Mouse (Mus musculus) thymus, postnatal 10 days (tissue): ENCODE measurements around the gene Ehbp1l1.

Experiments
- DNase-seq, 2 experiments: peaks; one replicate each; pipeline ENCODE4 v3.0.0; 2021; ENCODE audit warnings: low spot score in 2 of 2

Ehbp1l1 gene

DNA sequence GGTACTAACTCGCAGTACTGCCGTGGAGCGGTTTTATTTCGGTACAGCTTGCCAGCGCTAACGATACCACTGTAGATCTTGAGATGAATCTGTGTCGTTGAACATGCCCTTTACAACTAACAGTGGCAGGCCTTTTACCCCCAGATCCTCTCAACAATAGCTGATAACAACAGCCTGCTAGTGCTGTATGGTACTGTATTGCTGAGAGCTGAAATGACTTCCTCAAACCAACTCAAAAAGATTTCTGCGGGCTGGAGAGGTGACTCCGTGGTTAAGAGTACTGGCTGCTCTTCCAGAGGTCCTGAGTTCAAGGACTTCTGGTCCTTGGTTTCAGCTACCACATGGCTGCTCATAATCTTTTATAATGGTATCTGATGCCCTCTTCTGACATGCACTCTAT is 8.2 kb upstream of the Ehbp1l1 start:
- DNase-seq: no peak

DNA sequence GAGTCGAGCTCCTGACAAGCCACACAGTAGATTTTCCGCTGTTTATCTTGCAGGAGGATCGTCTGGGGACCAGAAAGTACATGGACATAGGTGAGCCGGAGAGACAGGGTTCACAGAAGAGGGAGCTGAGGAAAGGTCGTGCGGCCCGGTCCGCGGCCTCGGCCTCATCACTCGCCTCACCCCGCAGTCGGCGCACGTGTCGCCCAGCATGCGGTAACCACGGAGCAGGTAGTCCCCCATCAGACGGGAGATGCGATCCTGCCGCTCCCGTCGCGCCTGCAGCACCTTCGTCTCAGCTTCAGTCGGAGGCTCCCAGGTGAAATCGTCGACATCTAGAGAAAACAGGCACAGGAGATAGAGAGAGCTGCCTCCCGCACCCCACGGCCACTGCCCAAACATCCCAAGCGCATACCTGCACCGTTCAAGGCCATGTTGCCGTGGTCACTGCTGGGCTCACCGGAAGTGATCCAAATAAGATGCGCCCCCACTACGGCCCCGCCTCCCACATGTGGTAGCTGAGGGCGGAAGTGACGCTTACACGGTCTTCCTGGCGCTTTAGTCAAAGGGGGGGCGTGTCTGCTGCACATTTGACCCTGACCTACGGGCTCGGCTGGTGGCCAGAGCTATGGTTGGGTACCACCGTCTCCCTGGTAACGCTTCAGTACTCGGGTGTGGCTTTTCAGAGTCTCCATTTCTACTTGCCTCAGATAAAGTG is 5.3 kb upstream of the Ehbp1l1 start:
- DNase-seq: peak; percentile 76 to 80

DNA sequence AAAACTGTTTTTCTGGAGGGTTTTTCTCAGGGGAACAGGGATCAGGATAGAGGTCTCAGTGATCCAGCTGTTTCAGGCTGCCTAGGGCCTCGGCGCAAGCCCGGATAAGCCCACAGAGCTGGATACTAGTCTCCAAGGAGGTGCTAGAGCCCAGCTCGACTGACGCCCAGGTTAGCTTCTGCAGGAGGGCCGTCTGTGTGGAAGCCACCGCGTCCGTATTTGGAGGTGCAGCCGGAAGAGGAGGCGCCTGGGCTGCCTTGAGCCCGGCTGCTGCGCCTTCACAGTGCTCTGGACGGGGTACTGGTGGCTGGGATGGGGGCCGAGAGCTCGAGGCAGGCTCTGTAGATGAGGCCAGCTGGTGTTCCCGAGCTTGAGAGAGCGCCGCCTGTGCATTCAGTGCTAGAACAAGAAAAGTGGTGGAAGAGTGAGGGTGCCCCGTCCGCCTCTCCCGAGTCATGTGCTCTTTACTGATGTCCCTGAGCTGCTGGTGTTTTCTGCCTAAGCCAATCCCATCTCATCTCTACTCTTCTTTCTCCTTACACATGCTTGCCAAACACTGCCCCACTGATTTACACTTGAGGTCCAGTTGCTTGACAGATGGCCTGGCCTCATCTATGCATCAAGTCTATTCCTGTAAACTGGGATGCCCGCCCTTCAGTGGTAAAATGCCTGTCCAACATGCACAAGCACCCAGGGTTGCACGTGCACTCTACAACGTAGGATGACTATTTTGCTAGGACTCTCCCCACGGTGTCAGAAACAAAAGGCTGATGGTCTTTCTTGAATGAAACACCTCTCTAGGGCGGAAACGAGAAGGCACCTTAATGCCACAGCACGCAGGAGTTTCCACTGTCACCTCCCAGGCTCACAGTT is 4.4 kb upstream of the Ehbp1l1 start:
- DNase-seq: peak; percentile 22 to 38

DNA sequence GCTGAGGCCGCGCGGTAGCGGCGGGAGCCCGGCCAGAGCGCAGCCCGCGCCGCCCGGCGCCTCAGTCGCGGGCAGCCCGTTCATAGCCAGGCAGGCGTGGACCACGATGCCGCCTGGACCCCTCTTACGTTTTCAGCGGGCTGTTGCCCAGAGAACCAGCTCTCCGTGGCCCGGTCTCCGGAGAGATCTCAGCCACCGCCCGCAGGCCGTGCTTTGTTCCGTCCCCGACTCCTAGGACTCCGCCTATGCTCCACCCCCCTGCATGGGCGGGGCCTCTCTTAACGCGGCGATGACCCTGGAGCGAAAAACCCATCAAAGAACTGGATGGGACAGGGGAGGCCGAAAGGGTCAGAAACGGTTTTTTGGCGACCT is 3.3 kb upstream of the Ehbp1l1 start, which contains the start of gene Fam89b:
Gene Fam89b (minus strand): TSS at position 210 of the 372 bp plus-strand sequence.
- DNase-seq: peak; percentile 75 to 79

DNA sequence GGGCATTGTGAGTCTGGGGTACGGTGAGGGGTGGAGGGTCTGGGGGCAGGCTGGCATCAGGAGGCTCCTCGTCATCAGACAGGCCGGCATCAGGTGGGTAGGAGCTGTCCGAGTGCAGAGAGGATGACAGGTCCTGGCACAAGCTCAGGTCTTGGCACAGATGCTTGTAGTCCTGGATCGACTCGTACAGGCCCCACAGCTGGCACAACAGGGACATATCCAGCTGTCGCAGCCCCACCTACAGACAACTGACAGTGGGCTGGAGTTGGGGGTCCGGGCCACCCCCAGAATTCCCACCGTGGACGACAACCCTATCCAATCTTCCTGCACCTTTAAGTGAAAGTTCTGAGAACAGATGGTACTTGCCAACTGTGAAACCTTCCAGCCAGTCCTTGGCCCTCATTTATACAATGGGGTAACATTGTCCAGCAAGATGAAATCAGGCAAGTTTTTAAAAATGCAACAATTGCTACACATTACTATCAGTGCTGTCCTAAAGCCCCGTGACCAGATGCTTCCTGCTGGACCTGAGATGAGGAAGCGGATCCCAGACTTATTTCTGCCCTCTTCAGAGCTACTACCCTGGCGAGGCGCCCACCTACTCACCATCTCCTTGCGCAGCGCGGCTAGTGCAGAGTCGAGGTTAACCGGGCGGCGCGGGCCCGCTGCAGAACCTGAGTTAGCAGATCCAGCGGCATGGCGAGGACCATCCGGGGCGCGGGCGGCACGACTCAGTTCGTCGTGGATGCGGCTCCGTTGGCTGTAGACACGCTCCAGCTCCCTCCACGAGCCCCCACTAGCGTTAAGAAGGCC is 2.7 kb upstream of the Ehbp1l1 start:
- DNase-seq: peak; percentile 29 to 49

DNA sequence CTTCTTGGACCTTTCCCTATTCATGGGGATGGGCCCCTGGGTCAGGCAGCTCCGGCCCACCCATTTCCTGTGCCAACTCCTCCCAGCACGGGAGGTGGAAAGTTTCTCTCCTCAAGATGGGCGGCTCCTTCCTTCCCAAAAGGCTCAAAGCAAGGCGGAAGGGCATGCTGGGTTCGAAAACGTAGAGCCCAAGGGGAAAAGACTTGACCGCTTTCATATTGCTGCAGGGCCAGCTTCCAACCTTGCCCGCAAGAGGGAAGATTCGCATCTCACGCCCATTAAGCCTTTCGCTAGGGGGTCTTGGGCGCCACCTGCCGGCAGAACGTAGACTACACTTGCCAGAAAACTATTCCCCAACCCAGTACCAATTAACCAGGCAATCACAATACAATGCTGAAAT is 1.6 kb upstream of the Ehbp1l1 start:
- DNase-seq: peak; percentile 73 to 92

DNA sequence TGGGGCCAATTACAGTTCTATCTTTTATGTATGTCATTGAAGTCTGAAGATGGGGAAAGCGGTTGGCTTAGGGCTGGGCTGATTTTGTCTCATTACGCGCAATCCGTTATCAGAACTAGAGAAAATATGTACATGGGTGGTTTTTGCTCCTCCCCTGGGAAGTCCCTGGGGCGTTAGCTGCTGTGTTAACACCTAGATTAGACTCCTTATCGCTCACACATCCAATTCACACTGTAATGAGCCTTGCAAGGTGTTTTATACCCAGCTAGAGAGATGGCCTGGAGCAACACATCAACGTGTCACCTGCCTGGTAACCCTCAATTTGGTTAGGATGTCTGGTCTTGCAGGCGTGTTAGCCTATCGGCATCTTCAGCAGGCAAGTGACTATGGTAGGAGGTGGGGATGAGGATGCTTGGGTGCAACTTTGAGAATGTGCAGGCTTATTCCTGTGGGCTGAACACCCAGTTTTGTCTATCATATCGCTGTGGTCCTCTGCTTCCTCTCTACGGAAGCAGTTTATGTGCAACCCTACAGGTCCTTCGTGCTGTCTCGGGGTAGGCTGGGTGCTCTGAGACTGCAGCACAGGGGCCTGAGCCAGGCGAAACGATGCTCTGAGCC is 953 bp upstream of the Ehbp1l1 start:
- no peak for DNase-seq

DNA sequence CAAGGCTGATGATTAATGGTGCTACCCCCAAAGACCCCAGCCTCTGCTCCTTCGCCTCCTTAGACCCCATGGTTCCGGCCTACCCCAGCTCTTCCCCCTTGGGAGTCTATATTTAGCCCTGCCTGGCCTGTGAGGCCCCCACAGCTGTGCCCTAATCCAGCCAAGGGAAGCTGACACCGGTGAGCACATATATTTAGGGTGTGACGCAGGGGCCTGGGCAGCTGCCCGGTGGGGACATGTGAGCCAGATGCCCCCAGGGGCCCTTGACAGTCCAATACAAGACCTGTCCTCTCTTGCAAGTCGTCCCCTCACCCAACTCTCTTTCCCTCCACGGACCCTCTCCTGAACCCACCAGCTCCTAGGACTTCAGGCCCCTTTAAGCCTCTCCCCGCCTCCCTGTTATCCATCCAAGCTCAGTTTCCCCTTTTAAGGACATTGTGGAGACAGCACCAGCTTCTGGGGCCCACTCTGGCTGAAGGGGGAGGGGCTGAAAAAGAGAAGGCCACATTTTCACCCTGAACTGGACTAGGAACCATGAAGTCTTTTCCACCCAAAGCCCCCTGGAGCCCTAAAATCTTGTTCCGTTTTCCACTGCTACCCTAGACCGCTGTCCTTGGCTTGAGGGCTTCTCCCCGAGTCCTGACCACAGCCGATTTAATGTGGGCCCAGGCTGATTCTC is 949 bp downstream of the Ehbp1l1 start:
- DNase-seq: no peak

DNA sequence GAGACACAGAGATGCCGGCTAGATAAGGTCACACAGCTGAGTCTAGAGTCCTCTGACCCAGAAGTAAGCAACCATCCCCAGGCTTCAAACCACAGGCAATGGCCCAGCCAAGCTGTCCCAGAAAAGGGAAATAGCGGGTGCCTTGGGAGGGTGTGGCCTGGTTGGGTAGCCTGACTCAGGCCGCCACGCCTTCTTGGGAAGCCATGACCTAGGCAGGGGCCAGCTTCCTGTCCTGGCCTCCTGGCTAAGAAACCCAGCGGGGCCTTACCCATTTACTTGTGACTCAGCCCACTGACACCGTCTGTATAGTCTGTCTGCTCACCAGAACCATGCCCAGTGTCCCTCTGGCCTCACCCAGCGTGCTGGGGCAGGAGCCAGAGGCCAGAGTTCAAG is 1.6 kb downstream of the Ehbp1l1 start:
- DNase-seq: no peak

DNA sequence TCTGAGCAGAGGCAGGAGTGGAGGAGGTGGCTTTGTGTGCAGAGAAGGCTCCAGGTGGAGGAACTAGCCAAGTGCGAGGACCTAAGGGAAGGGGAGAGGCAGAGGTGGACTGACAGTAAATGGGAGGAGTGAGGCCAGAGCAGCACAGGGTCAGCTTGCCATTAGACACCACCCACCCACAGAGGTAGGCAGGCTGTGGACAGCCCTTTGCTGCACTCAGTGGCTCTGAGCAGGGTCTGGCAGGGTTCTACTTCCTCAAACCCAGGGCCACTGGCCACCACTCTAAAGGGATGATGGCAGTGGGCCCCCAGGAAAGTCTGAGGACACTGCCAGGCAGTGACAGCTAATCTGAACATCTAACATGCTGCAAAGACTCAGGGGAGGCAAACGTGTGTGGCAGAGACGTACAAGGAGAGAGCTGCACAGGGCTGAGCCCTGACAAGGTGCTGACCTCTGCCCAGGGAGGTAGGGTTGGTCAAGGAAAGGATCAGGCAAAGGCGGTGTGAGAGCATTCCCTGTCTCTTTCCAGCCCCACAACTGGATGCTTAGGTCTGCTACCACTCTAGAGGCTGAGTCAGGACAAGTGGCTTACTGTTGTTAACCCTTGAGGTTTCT is 2.1 kb downstream of the Ehbp1l1 start:
- DNase-seq: no peak

DNA sequence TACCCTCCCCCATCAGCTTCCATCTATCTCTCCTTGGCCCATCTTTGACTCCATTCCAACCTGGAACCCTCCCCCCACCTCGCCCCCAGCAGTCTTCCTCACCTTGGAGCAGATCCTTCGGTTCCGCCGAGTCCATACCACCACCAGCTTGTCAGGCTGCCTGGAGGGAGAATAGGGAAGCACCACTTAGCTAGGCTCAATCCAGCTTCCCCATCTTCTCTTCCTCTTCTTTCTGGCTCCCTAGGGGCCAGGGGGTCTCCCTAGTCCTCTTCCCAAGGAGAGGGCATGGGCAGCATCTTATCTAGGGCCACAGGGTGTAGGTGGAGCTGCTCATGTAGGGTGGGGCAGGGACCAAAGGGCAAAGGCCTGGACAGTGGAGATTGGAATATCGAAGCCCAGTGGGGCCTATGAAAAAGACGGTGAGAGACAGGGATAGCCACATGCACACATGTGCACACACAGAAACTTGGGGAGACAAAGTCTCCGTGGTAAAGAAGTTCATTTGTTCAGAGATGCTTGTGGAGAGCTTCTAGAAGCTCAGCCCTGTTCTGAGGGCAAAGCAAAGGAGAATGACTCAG is 3.2 kb downstream of the Ehbp1l1 start:
- no peak for DNase-seq

DNA sequence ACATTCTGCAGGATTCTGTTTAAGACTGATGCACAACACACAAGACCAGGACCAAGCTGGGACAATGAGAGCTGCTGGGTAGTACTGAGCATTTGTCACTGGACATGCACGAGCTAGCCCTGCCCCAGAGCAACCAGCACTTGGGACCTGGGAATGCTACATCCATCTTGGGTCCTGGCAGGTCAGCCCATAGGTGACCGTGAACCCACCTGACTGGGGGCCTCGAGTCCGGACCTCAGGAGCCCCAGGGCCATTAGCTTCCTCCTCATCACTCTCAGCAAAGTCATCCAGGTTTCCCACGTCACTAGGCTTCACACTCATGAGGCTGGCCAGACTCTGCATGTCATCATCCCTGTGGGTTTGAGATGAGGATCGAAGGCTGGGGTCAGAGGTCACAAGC is 4.9 kb downstream of the Ehbp1l1 start:
- DNase-seq: no peak

DNA sequence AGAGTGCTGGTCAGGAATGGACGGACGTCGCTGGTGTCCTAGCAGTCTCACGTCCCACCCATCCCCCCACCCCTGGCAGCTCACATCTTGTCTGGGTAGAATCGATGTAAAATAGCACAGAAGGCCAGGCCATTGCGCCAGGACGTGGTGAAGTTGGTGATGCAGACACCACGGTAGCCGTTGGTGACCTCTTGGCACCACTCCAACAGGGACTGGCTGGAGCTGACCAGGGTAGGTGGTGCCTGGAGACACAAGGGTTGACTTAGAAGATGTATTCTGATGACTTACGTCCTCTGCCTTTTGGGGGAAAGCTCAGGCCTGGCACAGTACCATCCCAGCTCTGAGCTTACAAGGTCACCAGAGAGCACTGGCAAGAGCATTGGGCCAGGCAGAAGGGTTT is 9.2 kb downstream of the Ehbp1l1 start:
- DNase-seq: no peak

DNA sequence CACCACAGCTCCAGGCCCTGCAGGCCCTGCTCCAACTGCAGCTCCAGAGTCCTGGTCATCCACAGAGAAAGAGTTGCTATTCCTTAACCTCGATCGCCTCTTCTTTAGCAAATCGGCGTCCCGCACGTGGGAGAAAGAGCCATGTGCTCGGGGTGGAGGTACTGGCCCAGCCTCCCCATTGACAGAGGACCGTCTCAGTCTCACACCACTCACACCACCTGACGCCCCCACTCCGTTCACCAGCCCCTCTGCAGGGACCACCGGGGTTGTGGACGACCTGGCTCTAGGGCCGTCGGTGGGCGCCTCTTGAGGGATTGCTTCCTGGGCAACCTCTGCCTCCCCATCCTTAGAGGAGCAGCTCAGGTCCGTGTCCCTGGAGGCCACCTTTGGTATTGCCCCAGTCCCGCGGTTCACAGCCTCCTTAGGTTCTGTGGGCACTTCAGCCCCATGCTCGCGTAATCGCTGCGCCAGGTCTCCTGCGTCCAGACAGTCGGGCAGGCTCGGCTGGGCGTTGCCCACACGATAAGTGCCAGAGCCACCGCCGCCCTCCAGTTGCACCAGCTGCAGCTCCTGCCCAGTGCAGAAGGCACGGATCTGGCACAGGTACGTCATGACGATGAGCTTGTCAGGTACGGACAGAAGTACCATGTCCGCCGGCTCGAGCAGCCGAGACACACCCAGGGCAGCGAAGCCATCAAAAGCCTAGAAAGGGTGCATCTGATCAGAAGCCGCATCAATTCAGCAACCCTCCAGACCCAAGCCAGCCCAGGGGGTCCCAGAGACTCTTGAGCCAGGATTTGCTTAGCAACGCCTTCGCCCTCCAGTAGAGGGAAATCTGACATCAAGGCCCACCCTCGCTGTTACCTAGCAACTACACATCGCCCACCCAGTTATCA is 10.1 kb downstream of the Ehbp1l1 start:
- no peak for DNase-seq

DNA sequence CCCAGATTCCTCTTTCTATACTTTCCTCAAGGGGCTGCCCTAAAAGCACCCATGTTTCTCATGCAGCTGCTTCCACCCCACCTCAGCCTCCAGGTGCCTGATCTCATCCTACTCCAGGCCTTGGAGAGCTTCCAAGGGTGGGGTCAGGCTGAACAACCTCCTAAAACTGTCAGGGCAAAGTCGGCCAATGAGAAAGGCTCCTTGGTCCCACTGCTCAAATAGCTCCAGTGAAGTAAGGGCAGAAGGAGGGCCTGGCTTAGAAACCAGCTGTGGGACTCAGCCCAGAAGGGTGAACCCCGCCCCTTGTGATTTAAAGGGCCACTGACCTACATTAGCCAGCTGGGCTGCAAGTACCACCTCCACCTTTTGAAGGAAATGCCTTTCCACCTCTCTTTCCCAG is 12.4 kb downstream of the Ehbp1l1 start:
- no peak for DNase-seq

DNA sequence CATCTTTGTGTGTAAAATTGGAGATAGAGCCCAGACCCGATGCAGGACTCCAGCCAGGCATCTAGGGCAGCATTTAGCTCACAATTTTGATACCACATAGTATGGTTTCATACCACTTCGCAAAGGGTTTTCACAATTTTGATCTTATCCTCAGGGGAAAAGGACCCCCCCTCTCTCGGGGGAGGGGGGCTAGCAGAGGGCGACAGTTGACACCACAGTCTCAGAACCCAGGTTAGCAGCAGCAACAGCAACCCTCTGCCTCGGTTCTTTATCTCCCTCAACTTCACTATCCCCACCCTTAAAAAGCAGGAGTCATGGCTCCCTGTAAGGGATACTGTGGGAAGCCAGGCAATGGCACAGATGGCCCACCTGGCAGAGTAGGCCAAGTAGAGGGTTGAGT is 12.9 kb downstream of the Ehbp1l1 start:
- no peak for DNase-seq

DNA sequence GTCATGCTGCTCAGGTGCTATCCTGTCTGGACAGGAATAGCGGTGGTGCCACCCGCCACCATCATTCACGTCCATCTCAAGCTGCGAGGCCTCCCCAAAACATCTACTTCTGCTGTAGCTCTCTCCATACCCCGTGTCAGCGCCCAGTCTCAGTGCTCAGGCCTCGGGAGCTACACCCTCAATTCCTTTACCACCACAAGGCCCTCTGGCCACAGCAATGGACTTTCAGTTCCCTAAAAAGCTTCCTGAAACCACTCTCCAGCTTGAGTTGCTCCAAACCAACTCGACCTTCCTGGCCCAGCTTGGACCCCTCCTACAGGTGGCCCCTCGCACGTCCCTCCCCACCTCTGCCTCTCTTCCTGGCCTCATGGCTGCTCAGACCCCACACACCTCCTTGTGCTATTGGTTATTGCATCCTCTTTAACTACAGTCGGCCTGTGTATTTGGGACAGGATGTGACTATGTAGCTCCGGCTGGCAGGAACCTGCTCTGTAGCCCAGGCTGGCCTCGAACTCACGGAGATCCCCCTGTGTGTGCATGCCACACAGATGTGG is 14.1 kb downstream of the Ehbp1l1 start:
- no peak for DNase-seq

DNA sequence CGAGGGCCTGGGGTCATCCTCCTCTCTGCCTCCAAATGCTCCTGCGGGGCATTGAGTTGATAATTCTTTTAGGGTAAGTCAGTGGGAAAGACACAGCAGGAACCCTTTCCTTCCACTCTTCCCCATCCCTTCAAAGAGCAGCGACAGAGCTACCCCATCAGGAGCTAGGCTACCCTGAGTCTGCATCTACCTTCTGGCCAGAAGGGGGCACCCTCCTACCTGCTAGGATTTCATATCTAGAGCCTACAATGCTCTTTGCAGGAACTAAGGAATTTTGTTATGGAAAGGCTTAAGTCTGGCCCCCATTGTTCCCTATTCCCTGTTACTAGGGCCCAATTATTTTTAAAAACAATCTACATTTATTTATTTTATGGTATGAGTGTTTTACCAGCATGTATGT is 14.9 kb downstream of the Ehbp1l1 start:
- DNase-seq: peak in 1 of 2 experiments; percentile 69

DNA sequence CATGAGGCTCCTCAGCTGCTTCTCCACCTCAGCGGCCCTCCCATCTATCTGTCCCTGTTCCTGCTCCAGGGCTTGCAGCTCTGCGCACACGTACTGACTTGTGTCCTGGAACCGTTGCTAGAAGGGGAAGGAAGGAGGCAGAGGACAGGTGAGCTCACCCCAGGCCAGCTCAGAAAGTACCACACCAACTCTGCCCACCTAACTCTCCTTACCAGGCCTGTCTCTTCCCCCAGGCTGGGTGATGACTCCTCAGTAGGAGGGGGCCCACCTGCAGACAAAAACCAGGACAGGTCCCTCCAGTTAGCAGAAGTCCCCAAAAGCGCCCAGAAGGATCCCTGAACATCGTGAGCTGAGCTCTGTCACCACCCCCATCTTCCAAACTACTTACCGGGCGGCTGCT is 15.5 kb downstream of the Ehbp1l1 start:
- no peak for DNase-seq
